Mouse (Mus musculus): Measurements from ENCODE around the gene Rad23b.
"Not testable (repeated sequence)": the region's sequence is repeated elsewhere in the genome, so short reads cannot be mapped to it uniquely, and the experiment has no call there.

Rad23b gene

GRCm38 (mm10) chr4:55355845-55356244, 6.0 kb downstream of the Rad23b start:
- no peak for DNase-seq (ENCODE audit: low read depth)

DNA sequence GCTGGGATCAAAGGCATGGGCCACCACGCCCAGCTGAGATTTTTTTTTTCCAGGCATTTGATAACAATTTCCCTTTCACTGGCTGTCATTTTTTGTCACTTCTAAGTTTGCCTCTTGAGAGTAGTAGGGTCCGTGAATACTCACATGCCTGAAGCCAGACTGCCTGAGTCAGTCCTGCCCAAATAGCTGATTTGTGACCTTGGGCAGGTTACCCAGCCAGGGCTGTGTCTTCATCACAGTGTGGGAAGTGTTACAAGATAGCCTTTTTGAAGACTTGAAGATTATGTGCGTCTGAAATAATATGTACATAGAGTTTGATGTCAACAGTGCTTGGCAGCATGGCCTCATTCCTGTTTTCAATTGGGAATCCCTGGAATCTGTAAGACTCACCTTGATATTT, 6.9 kb downstream of the Rad23b start:
- no peak for DNase-seq (ENCODE audit: low read depth)

GRCm38 (mm10) chr4:55363866-55364265, 14.0 kb downstream of the Rad23b start:
- DNase-seq (ENCODE audit: low read depth), result no peak

GRCm38 (mm10) chr4:55364374-55364773, 14.5 kb downstream of the Rad23b start:
- no peak for DNase-seq (ENCODE audit: low read depth)

DNA sequence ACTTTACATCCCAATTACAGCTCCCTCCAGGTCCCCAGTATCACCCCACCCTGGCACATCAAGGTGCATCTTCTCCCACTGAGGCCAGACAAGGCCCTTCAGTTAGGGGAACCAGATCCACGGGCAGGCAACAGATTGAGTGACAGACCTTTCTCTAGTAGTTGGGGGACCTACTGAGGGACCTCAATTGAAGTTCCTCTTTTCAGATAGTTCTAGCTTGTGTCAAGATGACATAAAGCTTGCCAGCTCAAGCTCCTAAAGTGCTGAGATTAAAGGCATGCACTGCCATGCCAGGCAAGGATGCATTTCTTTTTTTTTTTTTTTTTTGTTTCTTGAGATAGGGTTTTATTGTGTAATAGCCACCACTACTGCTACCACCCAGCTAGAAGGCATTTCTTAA, 16.2 kb downstream of the Rad23b start:
- DNase-seq (ENCODE audit: low read depth), result no peak

- no peak for DNase-seq (ENCODE audit: low read depth)
Measured at GRCm38 (mm10) chr4:55370127-55370526, 20.3 kb downstream of the Rad23b start.

- DNase-seq (ENCODE audit: low read depth), result no peak
Measured at GRCm38 (mm10) chr4:55371355-55371754, 21.5 kb downstream of the Rad23b start.

DNA sequence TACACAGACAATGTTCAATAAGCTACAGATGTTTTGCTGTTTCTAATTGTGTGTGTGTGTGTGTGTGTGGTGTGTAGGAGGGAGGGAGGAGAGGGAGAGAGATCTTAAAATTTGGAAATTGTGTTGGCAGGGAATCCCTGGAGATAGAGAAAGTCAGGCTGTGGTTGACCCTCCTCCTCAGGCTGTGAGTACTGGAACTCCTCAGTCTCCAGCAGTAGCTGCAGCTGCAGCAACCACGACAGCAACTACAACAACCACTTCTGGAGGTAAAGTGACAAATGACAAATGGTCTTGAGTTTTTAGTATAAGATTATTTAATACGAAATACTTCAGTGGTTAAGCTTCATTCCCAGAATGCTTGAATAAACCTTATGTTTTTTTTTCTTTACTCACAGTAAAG, 32.5 kb downstream of the Rad23b start:
- DNase-seq (ENCODE audit: low read depth), result no peak

GRCm38 (mm10) chr4:55386768-55387167, 36.9 kb downstream of the Rad23b start:
- no peak for DNase-seq (ENCODE audit: low read depth)

GRCm38 (mm10) chr4:55391480-55391879, 41.6 kb downstream of the Rad23b start:
- DNase-seq (ENCODE audit: low read depth), result no peak

DNA sequence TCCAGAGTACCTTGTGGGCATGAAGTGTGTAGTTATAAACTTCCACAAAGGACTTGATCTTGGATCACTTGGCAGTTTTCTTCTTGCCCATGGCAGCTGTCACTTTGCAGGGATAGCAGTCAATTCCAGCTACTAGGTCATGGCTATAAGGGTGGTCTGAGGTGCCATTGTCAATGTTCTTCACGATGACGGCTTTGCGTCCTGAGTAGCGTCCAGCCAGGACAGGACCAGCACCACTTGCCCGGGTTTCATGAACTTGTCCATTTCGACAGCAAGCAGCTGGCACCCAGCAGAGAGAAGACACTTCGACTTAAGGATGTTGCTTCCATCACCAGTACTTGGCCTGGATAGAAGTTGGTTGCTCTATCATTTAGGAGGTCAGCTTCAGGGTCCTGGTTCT, 42.6 kb downstream of the Rad23b start:
- no peak for DNase-seq (ENCODE audit: low read depth)

DNA sequence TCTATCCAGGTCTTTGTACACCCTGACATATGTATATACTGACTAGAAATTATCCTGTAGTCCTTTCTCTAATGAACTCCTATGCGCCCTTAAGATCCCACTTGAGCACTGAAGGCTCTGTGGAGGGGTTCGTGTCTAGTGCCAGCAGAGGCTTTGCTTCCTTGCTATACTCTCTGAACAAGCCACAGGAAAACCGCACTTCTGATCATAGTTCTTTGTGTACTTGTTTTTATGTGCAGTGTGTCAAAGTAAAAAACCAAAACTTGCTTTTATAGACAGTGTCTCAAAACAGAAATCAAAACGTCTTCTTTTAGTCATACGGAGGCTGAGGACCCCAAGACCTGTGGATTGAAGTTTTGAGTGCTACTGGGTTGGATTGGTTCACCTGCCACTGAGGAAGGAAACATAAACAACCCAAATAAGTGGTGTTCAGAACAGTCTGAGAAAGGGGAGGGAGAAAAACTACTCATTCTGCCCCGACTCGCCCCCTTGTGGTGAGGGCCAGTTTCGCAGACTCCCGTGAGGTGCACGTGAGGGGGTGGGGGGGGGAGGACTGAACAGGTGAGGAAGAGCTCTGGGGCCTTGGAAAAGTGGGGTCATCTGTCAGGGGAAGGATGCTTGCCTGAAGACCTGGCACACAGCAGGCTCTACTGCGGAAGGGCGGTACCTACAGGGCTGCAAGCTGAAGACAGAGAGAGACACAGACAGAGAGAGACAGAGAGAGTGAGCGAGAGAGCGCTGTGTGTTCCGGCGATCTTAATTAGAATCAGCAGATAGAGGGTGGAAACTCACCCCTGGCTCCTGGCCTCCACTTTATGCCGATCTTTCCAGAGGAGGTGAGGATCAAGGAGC, 48.3 kb downstream of the Rad23b start:
- no peak for DNase-seq (ENCODE audit: low read depth)

- no peak for DNase-seq (ENCODE audit: low read depth)
Measured at GRCm38 (mm10) chr4:55398901-55399300, 49.1 kb downstream of the Rad23b start.

- no peak for DNase-seq (ENCODE audit: low read depth)
Measured at GRCm38 (mm10) chr4:55405329-55405728, 55.5 kb downstream of the Rad23b start.

- no peak for DNase-seq (ENCODE audit: low read depth)
Measured at GRCm38 (mm10) chr4:55406558-55406957, 56.7 kb downstream of the Rad23b start.

DNA sequence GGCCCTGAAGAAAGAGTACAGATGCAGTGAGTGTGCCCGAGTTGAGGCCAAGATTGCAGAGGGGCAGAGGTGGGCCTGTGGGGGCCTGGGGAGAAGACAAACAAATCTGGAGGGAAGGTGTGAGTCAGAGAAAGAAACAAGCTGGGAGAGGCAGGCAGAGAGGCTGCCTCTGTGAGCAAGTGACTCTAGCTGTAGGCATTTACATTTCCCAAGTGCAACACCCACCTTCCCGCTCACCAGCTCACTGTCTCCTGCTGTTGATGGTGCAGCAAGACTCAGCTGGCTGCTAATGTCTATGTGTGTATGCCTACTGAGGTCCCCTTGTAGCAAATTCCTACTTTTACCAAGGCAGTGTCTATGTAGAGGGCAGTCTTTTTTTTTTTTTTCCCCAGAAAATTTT, 58.2 kb downstream of the Rad23b start:
- DNase-seq (ENCODE audit: low read depth), result no peak

DNA sequence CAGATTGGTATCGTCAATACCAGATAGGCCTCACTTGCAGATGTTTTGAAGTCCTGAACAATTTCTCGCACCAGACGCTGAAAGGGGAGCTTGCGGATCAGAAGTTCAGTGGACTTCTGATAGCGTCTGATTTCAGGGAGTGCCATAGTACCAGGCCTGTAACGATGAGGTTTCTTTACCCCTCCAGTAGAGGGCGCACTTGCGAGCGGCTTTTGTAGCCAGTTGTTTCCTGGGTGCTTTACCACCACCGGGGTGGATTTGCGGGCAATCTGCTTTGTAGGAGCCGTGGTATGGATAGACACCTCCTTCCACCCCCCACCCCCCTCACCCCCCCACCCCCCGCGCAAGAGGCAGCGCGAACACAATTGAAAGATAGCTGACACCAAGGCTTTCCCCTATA, 59.2 kb downstream of the Rad23b start:
- DNase-seq (ENCODE audit: low read depth), result no peak

DNA sequence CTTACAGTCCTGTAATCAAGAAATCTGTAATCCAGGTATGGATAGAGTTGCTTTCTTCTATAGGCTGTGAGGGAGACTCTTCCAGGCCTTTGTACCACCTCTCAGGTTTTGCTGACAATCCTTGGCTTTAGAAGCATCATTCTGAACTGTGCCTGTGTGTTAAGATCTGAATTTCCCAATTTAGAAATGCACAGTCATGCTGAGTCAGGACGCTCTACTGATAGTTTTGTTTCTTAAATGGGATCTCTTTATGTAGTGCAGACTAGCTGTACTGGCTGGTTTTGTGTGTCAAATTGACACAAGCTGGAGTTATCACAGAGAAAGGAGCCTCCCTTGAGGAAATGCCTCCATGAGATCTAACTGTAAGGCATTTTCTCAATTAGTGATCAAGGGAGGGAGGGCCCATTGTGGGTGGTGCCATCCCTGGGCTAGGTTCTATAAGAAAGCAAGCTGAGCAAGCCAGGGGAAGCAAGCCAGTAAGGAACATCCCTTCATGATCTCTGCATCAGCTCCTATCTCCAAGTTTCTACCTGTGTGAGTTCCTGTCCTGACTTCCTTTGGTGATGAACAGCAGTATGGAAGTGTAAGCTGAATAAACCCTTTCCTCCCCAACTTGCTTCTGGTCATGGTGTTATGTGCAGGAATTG, 59.9 kb downstream of the Rad23b start:
- not testable (repeated sequence) for DNase-seq (ENCODE audit: low read depth)

- no peak for DNase-seq (ENCODE audit: low read depth)
Measured at GRCm38 (mm10) chr4:55415864-55416263, 66.0 kb downstream of the Rad23b start.

- DNase-seq (ENCODE audit: low read depth), result no peak
Measured at GRCm38 (mm10) chr4:55426250-55426649, 76.4 kb downstream of the Rad23b start.

Data from c-Kit-positive CD71-negative TER-119-negative erythroid progenitor cells, embryonic 14.5 days (primary cell).